Mouse (Mus musculus) heart, postnatal 0 days (tissue): ENCODE results near the gene Fam111a. TPM values are rescaled to one million over a fixed set of nuclear protein-coding genes. Genes with fewer than 3 reads are reported as not detected.
A peak's percentile ranks its signal among the peaks of the same experiment; 100 is the strongest.
"Not testable (repeated sequence)": the region's sequence is repeated elsewhere in the genome, so short reads cannot be mapped to it uniquely, and the experiment has no call there.

Source experiments
- ATAC-seq: fragments of 200-750 bp; cut with Nextera tagmentation; 2 replicates; pipeline ENCODE4 v1.8.0; 2017; ENCODE audit warnings: low read depth, moderate number of reproducible peaks, moderate library complexity; ENCODE audit not compliant: insufficient read depth
- DNase-seq: peaks from one replicate; pipeline ENCODE4 v3.0.0-alpha.2; 2016; ENCODE audit warnings: low spot score
- H3K27ac ChIP-seq: fragments of 300-500 bp; sonication (generic); 2 replicates; pipeline ENCODE4 v1.5.1; 2014; ENCODE audit warnings: low read depth, mild to moderate bottlenecking
- H3K27me3 ChIP-seq: fragments of 300-500 bp; sonication (generic); 2 replicates; pipeline ENCODE4 v1.6.1; 2014; ENCODE audit warnings: low read length, mixed read lengths; ENCODE audit not compliant: control insufficient read depth, insufficient read depth
- H3K36me3 ChIP-seq: fragments of 300-500 bp; sonication (generic); replicated peaks from 2 replicates; pipeline ENCODE4 v1.6.1; 2014; ENCODE audit warnings: low read length, mixed read lengths; ENCODE audit not compliant: control insufficient read depth, insufficient read depth
- H3K4me1 ChIP-seq: fragments of 300-500 bp; sonication (generic); 2 replicates; pipeline ENCODE4 v1.6.1; 2014; ENCODE audit warnings: antibody characterized with exemption; ENCODE audit not compliant: control insufficient read depth, insufficient read depth
- H3K4me2 ChIP-seq: fragments of 300-500 bp; sonication (generic); 2 replicates; pipeline ENCODE4 v1.6.1; 2014; ENCODE audit warnings: low read depth, mild to moderate bottlenecking, low read length, moderate library complexity
- H3K4me3 ChIP-seq: fragments of 300-500 bp; sonication (generic); 2 replicates; pipeline ENCODE4 v1.5.1; 2014; ENCODE audit warnings: low read depth, low read length
- H3K9ac ChIP-seq: fragments of 300-500 bp; sonication (generic); replicated peaks from 2 replicates; pipeline ENCODE4 v1.6.1; 2014; ENCODE audit warnings: low read depth, low read length, mixed read lengths
- H3K9me3 ChIP-seq: fragments of 300-500 bp; sonication (generic); replicated peaks from 2 replicates; pipeline ENCODE4 v1.6.1; 2016; ENCODE audit warnings: low read length; ENCODE audit not compliant: control insufficient read depth
- CTCF ChIP-seq: IDR thresholded peaks from 2 replicates; pipeline ENCODE4 v1.5.1; 2016; ENCODE audit warnings: antibody characterized with exemption, control low read depth, low read depth
- EP300 ChIP-seq: IDR thresholded peaks from 2 replicates; pipeline ENCODE4 v1.6.1; 2016; ENCODE audit warnings: antibody characterized with exemption, low read depth
- WGBS: fragments of 180-500 bp; shearing (Covaris S2); extraction: QIAGEN DNeasy Blood & Tissue Kit; methylation state at CpG from one replicate; pipeline ENCODE4 v1.1.7; 2014; 5-methylcytosine and 5-hydroxymethylcytosine counted together
- polyA plus RNA-seq: library from polyadenylated mRNA; unstranded; fragments of >200 nt; fragmentation: Nextera tagmentation; extraction: Ambion mirVana; gene quantifications from 2 replicates; pipeline ENCODE4 v1.2.1, GENCODE M21; 2015
- total RNA-seq: library from RNA; depleted of rRNA; stranded (reverse); fragments of >200 nt; gene quantifications from 2 replicates; pipeline ENCODE4 v1.2.3, GENCODE M21; 2014; ENCODE audit warnings: low replicate concordance; rRNA removed

The Fam111a gene
- total RNA-seq: 8.4 and 9.3 TPM in 2 replicates
- 6.6 and 8.6 TPM in 2 replicates for polyA plus RNA-seq

- DNase-seq, H3K4me3 ChIP-seq, ATAC-seq, H3K27me3 ChIP-seq, H3K4me2 ChIP-seq, H3K9me3 ChIP-seq, H3K4me1 ChIP-seq, H3K9ac ChIP-seq, H3K36me3 ChIP-seq, H3K27ac ChIP-seq: not testable (repeated sequence)
- WGBS: 89% methylated on average over 11 of the region's 11 CpGs
Measured at GRCm38 (mm10) chr19:12545440-12545839, at the start of gene Fam111a. Fam111a (plus strand) TSS chr19:12545740.

GRCm38 (mm10) chr19:12496241-12496640 is 49.3 kb upstream of the Fam111a start:
- ATAC-seq: no peak
- no peaks in the 10 kb centered on the region for H3K4me1 ChIP-seq
- H3K27ac ChIP-seq: no peak overlapping the region
- H3K27me3 ChIP-seq: peaks cover 16% of the 10 kb centered on the region
- TF ChIP-seq EP300 (no peak), CTCF (no peak)
- H3K4me3 ChIP-seq: no peak overlapping the region
- no peak overlapping the region for H3K9ac ChIP-seq
- no peak overlapping the region for H3K4me2 ChIP-seq
- H3K36me3 ChIP-seq: 0 out of 2 replicates have a peak, but pooled peaks cover 3% of the 10 kb centered on the region
- no peak for DNase-seq
- no peaks in the 10 kb centered on the region for H3K9me3 ChIP-seq
- WGBS: 83% methylated on average over 2 of the region's 2 CpGs

GRCm38 (mm10) chr19:12497909-12498308 is 47.6 kb upstream of the Fam111a start:
- Histone ChIP-seq H3K9ac (no peak overlapping the region), H3K9me3 (no peaks in the 10 kb centered on the region), H3K4me3 (no peak overlapping the region), H3K27ac (no peak overlapping the region), H3K36me3 (no peaks in the 10 kb centered on the region), H3K4me1 (no peaks in the 10 kb centered on the region), H3K27me3 (peaks cover 16% of the 10 kb centered on the region), H3K4me2 (no peak overlapping the region)
- no peak for ATAC-seq
- TF ChIP-seq CTCF (no peak), EP300 (no peak)
- DNase-seq: no peak
- 67% methylated on average over 2 of the region's 2 CpGs for WGBS

- ATAC-seq (no peak), DNase-seq (no peak)
- Histone ChIP-seq H3K4me1 (no peaks in the 10 kb centered on the region), H3K9me3 (no peaks in the 10 kb centered on the region), H3K27me3 (peaks cover 16% of the 10 kb centered on the region), H3K9ac (no peak overlapping the region), H3K4me3 (no peak overlapping the region), H3K4me2 (no peak overlapping the region), H3K27ac (no peak overlapping the region), H3K36me3 (no peaks in the 10 kb centered on the region)
- WGBS: 77% methylated on average over 4 of the region's 4 CpGs
- TF ChIP-seq EP300 (no peak), CTCF (no peak)
Measured at GRCm38 (mm10) chr19:12498321-12498720, 47.2 kb upstream of the Fam111a start.

- TF ChIP-seq CTCF: no peak
- no peak for TF ChIP-seq EP300
- Histone ChIP-seq H3K36me3 (no peaks in the 10 kb centered on the region), H3K4me3 (no peak overlapping the region), H3K9me3 (no peaks in the 10 kb centered on the region), H3K9ac (no peak overlapping the region), H3K4me2 (no peak overlapping the region), H3K27ac (no peak overlapping the region), H3K27me3 (peaks cover 16% of the 10 kb centered on the region), H3K4me1 (no peaks in the 10 kb centered on the region)
- 85% methylated on average over 1 of the region's 1 CpGs for WGBS
- DNase-seq (no peak), ATAC-seq (no peak)
Measured at GRCm38 (mm10) chr19:12498941-12499340, 46.6 kb upstream of the Fam111a start.

GRCm38 (mm10) chr19:12499485-12499884 is 46.1 kb upstream of the Fam111a start:
- Histone ChIP-seq H3K4me2 (0 out of 2 replicates have a peak overlapping the region, but pooled peaks have one; percentile 95), H3K4me3 (peak overlapping the region; percentile 15; the same call in 1 of the 2 replicates)

More at GRCm38 (mm10) chr19:12499485-12499884, 46.1 kb upstream of the Fam111a start:
- Histone ChIP-seq H3K9me3 (no peaks in the 10 kb centered on the region), H3K36me3 (no peaks in the 10 kb centered on the region), H3K9ac (no peak overlapping the region), H3K4me1 (no peaks in the 10 kb centered on the region), H3K27me3 (peaks cover 16% of the 10 kb centered on the region), H3K27ac (no peak overlapping the region)
- WGBS: 33% methylated on average over 2 of the region's 2 CpGs
- ATAC-seq: no peak
- no peak for DNase-seq
- TF ChIP-seq CTCF (no peak), EP300 (no peak)
